Mouse (Mus musculus) lung, postnatal 0 days (tissue): ENCODE data around the gene Lrrc36. TPM values are rescaled to one million over a fixed set of nuclear protein-coding genes. Genes with fewer than 3 reads are reported as not detected.

ENCODE experiments used
- ATAC-seq: fragments of 200-750 bp; cut with Nextera tagmentation; 2 replicates; pipeline ENCODE4 v1.8.0; 2017; ENCODE audit warnings: moderate library complexity
- DNase-seq: peaks from one replicate; pipeline ENCODE4 v3.0.0-alpha.2; 2016; ENCODE audit warnings: low spot score
- H3K27ac ChIP-seq: fragments of 300-500 bp; sonication (generic); 2 replicates; pipeline ENCODE4 v1.5.1; 2014; ENCODE audit warnings: antibody characterized with exemption, mild to moderate bottlenecking, low read length, mixed read lengths
- H3K27me3 ChIP-seq: fragments of 300-500 bp; sonication (generic); replicated peaks from 2 replicates; pipeline ENCODE4 v1.6.1; 2014; ENCODE audit warnings: low read length, mixed read lengths; ENCODE audit not compliant: insufficient read depth
- H3K36me3 ChIP-seq: fragments of 300-500 bp; sonication (generic); 2 replicates; pipeline ENCODE4 v1.6.1; 2014; ENCODE audit warnings: low read length, mixed read lengths; ENCODE audit not compliant: insufficient read depth
- H3K4me1 ChIP-seq: fragments of 300-500 bp; sonication (generic); 2 replicates; pipeline ENCODE4 v1.6.1; 2014; ENCODE audit warnings: antibody characterized with exemption, low read depth, low read length, mixed read lengths; ENCODE audit not compliant: insufficient read depth
- H3K4me2 ChIP-seq: fragments of 300-500 bp; sonication (generic); replicated peaks from 2 replicates; pipeline ENCODE4 v1.6.1; 2014; ENCODE audit warnings: low read depth, mild to moderate bottlenecking, low read length, moderate library complexity, mixed read lengths
- H3K4me3 ChIP-seq: fragments of 300-500 bp; sonication (generic); 2 replicates; pipeline ENCODE4 v1.5.1; 2014; ENCODE audit warnings: low read depth, low read length
- H3K9ac ChIP-seq: fragments of 300-500 bp; sonication (generic); replicated peaks from 2 replicates; pipeline ENCODE4 v1.6.1; 2014; ENCODE audit warnings: low read depth, mild to moderate bottlenecking
- H3K9me3 ChIP-seq: fragments of 300-500 bp; sonication (generic); 2 replicates; pipeline ENCODE4 v1.6.1; 2016; ENCODE audit warnings: low read length, mixed read lengths
- CTCF ChIP-seq: IDR thresholded peaks from 2 replicates; pipeline ENCODE4 v1.5.1; 2016; ENCODE audit warnings: antibody characterized with exemption, mild to moderate bottlenecking
- EP300 ChIP-seq: IDR thresholded peaks from 2 replicates; pipeline ENCODE4 v1.6.1; 2016; ENCODE audit warnings: antibody characterized with exemption, mild to moderate bottlenecking, control low read depth
- WGBS: fragments of 180-500 bp; shearing (Covaris S2); extraction: QIAGEN DNeasy Blood & Tissue Kit; methylation state at CpG from one replicate; pipeline ENCODE4 v1.1.7; 2014; 5-methylcytosine and 5-hydroxymethylcytosine counted together
- polyA plus RNA-seq: library from polyadenylated mRNA; unstranded; fragments of >200 nt; fragmentation: Nextera tagmentation; extraction: Ambion mirVana; gene quantifications from 2 replicates; pipeline ENCODE4 v1.2.1, GENCODE M21; 2015

The Lrrc36 gene
- polyA plus RNA-seq, 1 experiment from 2014 or later, result 3.7 TPM

DNA sequence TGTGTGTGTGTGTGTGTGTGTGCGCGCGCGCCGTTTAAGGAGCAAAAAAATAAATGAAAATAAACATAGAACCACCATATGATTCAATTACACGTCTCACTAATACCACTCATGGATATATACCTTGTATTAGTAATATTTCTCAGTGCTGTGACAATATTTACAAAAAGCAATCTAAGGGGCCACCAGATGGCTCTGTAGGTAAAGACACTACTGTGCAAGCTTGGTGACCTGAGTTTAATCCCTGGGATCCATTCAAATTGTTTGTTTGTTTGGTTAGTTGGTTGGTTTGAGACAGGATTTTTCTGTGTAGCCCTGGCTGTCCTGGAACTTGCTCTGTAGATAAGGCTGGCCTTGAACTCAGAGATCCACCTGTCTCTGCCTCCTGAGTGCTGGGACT, 3.4 kb upstream of the Lrrc36 start:
- ATAC-seq (no peak), DNase-seq (no peak)
- TF ChIP-seq CTCF, result no peak
- no peak for TF ChIP-seq EP300
- Histone ChIP-seq H3K4me3 (no peak overlapping the region), H3K4me2 (no peak overlapping the region), H3K27ac (no peak overlapping the region), H3K27me3 (no peaks in the 10 kb centered on the region), H3K36me3 (no peaks in the 10 kb centered on the region), H3K4me1 (peaks cover 8% of the 10 kb centered on the region; the same call in 1 of the 2 replicates), H3K9ac (no peak overlapping the region), H3K9me3 (no peaks in the 10 kb centered on the region)
- WGBS, result 92% methylated on average over 6 of the region's 6 CpGs

DNA sequence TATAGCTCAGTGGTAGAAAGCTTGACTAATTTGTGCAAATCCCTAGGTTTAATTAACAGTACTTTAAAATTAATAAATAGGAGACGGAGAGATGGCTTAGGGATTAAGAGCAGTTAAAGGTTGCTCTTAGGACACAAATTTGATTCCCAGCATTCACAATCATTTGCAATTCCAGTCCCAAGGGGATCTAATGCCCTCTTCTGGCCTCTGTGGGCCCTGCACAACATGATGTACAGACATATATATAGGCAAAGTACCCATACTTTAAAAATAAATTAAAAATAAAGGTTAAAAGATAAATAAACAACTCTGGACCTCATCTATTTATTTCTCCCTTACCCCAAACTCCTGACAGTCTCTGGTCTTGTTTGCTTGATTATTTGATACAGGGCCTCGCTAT, 5.6 kb downstream of the Lrrc36 start:
- H3K4me2 ChIP-seq, result no peak overlapping the region
- 81% methylated on average over 2 of the region's 2 CpGs for WGBS
- H3K36me3 ChIP-seq, result no peaks in the 10 kb centered on the region
- no peaks in the 10 kb centered on the region for H3K9me3 ChIP-seq
- no peak for DNase-seq
- TF ChIP-seq EP300 (no peak), CTCF (peak; percentile 41)
- no peak overlapping the region for H3K9ac ChIP-seq
- no peaks in the 10 kb centered on the region for H3K27me3 ChIP-seq
- H3K4me1 ChIP-seq, result no peaks in the 10 kb centered on the region; the same call in 1 of the 2 replicates
- ATAC-seq, result no peak
- H3K27ac ChIP-seq, result no peak overlapping the region
- no peak overlapping the region for H3K4me3 ChIP-seq

DNA sequence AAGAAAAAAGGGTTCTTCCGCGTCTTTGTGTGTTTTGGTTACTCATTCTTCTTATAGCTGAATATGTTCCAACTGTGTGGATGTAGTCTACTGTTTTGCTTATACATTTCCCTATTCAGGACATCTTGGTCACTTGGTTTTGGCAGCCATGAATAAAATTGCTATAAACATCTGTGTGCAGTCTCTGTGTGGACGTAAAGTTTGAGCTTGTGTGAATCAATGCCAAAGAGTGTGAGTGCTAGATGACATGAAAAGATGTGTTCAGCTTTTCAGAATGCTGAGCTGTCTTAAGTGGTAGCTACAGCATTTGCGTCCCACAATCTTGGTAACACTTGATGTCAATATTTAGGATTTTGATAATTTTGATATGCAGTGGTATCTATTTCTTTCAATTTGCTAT, 6.4 kb downstream of the Lrrc36 start:
- 60% methylated on average over 4 of the region's 4 CpGs for WGBS
- Histone ChIP-seq H3K27ac (no peak overlapping the region), H3K4me3 (no peak overlapping the region), H3K9ac (no peak overlapping the region), H3K9me3 (no peaks in the 10 kb centered on the region), H3K4me1 (no peaks in the 10 kb centered on the region), H3K36me3 (no peaks in the 10 kb centered on the region), H3K27me3 (no peaks in the 10 kb centered on the region), H3K4me2 (no peak overlapping the region)
- peak; percentile 36 for DNase-seq
- TF ChIP-seq CTCF (no peak), EP300 (0 out of 2 replicates have a peak, but pooled peaks have one; percentile 20)
- no peak for ATAC-seq

DNA sequence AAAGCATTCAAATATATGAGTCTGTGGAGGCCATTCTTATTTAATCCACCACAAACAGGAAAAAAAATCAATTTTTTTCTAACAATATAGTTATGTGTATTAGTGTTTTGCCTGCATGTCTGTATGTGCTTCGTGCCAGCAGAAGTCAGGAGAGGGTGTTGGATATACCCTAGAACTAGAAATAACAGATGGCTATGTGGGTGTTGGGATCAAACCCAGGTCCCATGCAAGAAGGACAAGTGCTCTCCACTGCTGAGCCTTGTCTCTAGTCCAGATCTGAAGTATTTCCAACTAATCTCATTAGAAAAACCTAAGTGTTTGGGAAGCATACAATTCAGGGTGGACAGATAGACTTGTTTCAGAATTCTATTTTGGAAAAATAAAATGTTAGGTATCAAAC, 8.6 kb downstream of the Lrrc36 start:
- H3K36me3 ChIP-seq, result no peaks in the 10 kb centered on the region
- WGBS, result 70% methylated on average over 1 of the region's 1 CpGs
- no peaks in the 10 kb centered on the region; the same call in 1 of the 2 replicates for H3K4me1 ChIP-seq
- H3K9me3 ChIP-seq, result no peaks in the 10 kb centered on the region
- no peak for DNase-seq
- TF ChIP-seq CTCF, result no peak
- TF ChIP-seq EP300, result no peak
- no peak overlapping the region for H3K4me3 ChIP-seq
- no peak overlapping the region for H3K9ac ChIP-seq
- H3K27ac ChIP-seq, result no peak overlapping the region
- ATAC-seq, result no peak
- H3K27me3 ChIP-seq, result no peaks in the 10 kb centered on the region
- H3K4me2 ChIP-seq, result no peak overlapping the region

DNA sequence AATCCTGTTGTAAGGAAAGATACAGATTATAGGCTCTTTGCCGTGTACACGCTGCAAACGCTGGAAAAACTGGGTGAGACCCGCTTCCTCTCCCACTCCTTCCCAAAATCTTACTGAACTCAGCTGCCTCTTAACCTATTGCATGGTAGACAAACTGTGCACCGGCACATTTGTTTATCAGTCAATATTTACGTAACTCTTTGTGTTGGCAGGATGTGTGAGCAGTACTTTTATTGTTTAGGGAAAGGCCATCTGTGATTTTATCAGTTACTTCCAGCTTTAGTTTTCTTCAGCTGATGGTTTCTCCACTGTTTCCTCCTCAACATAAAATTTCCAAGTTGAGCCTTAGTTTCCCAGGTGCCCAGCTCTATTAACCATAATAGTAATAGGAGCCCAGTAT, 13.5 kb downstream of the Lrrc36 start:
- 24% methylated on average over 6 of the region's 6 CpGs for WGBS

DNA sequence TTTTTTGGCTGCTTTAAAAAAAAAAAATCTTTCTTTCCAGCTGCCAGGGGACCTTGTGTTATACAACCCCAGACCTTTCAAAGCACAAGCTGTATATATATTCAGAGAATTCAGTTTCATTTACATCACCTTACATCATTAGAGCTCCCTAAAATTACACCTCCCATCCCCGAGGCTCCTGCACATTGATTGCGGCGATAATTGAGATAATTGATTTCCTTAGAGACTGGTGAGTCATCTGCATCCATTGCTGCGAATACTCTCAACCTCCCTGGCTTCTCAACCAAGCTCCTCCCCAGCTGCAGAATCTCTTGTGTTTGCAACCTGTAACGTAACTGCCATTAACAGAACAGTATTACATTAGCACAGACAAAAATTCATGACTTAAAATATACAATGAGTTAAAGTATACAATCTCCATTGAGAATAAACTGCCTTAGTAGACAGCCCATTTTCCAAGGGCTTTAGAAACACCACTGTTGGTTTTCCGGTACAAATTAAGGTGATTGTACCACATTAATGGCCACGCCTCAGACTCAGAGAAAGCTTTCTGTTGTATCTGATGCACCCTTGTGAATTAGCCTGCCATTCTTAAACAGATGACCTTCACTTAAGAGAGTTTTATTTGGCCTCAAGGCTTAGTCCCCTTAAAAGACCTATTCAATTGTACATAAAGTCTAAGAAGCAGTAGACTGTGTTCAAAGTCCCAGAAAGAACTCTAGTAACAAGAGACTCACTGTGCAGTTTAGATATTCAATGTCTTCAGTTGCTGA, 18.6 kb downstream of the Lrrc36 start:
- Histone ChIP-seq H3K4me2 (no peak overlapping the region), H3K4me3 (no peak overlapping the region), H3K4me1 (no peaks in the 10 kb centered on the region; the same call in 1 of the 2 replicates), H3K27me3 (no peaks in the 10 kb centered on the region), H3K36me3 (no peaks in the 10 kb centered on the region), H3K27ac (no peak overlapping the region), H3K9me3 (no peaks in the 10 kb centered on the region), H3K9ac (no peak overlapping the region)
- DNase-seq (no peak), ATAC-seq (no peak)
- no peak for TF ChIP-seq EP300
- TF ChIP-seq CTCF, result no peak
- WGBS, result 76% methylated on average over 7 of the region's 7 CpGs

More for the DNA sequence above, 13.5 kb downstream of the Lrrc36 start:
- Histone ChIP-seq H3K4me1 (no peaks in the 10 kb centered on the region; the same call in 1 of the 2 replicates), H3K9me3 (no peaks in the 10 kb centered on the region), H3K36me3 (no peaks in the 10 kb centered on the region), H3K27me3 (no peaks in the 10 kb centered on the region), H3K4me2 (no peak overlapping the region), H3K4me3 (no peak overlapping the region), H3K9ac (no peak overlapping the region), H3K27ac (peak overlapping the region; percentile 22; the same call in 1 of the 2 replicates)
- ATAC-seq (peak; percentile 63), DNase-seq (peak; percentile 52)
- TF ChIP-seq CTCF (no peak), EP300 (peak; percentile 93)
